Mouse (Mus musculus) left cerebral cortex, adult 9 months (tissue): ENCODE data around the gene Ccdc183.

Experiments
- DNase-seq, 2 experiments: peaks; one replicate each; pipeline ENCODE4 v3.0.0; 2022; ENCODE audit warnings: low spot score in 2 of 2

The Ccdc183 gene

GRCm38 (mm10) chr2:25607761-25608622 lies 9.5 kb downstream of the Ccdc183 start, which contains the start of gene Rabl6:
TSS of gene Rabl6 (minus strand) at chr2:25608521.
- DNase-seq: peak; percentile 65 to 91

- DNase-seq: no peak
Observed at GRCm38 (mm10) chr2:25602526-25602925, 15.0 kb downstream of the Ccdc183 start.

- no peak for DNase-seq
Observed at GRCm38 (mm10) chr2:25600037-25600436, 17.4 kb downstream of the Ccdc183 start.

- no peak for DNase-seq
Observed at GRCm38 (mm10) chr2:25598749-25599148, 18.7 kb downstream of the Ccdc183 start.

GRCm38 (mm10) chr2:25596765-25597510 lies 20.5 kb downstream of the Ccdc183 start:
- no peak for DNase-seq

GRCm38 (mm10) chr2:25591863-25592262 lies 25.6 kb downstream of the Ccdc183 start:
- DNase-seq: peak in 1 of 2 experiments; percentile 62

- DNase-seq: no peak
Observed at GRCm38 (mm10) chr2:25588227-25588907, 29.1 kb downstream of the Ccdc183 start.

GRCm38 (mm10) chr2:25587290-25587689 lies 30.2 kb downstream of the Ccdc183 start:
- DNase-seq: no peak

- DNase-seq: no peak
Observed at GRCm38 (mm10) chr2:25585601-25586000, 31.9 kb downstream of the Ccdc183 start.

- DNase-seq: no peak
Observed at GRCm38 (mm10) chr2:25584856-25585255, 32.6 kb downstream of the Ccdc183 start.

- DNase-seq: no peak
Observed at GRCm38 (mm10) chr2:25584152-25584551, 33.3 kb downstream of the Ccdc183 start.

- no peak for DNase-seq
Observed at GRCm38 (mm10) chr2:25583571-25583970, 33.9 kb downstream of the Ccdc183 start.

GRCm38 (mm10) chr2:25583120-25583481 lies 34.4 kb downstream of the Ccdc183 start:
- no peak for DNase-seq

GRCm38 (mm10) chr2:25582466-25583119 lies 34.9 kb downstream of the Ccdc183 start:
- DNase-seq: peak in 1 of 2 experiments; percentile 90

GRCm38 (mm10) chr2:25581901-25582301 lies 35.6 kb downstream of the Ccdc183 start:
- DNase-seq: peak in 1 of 2 experiments; percentile 54

GRCm38 (mm10) chr2:25581294-25581864 lies 36.1 kb downstream of the Ccdc183 start, which contains the start of gene Ajm1:
TSS of gene Ajm1 (minus strand) at chr2:25581757.
- DNase-seq: peak in 1 of 2 experiments; percentile 78

GRCm38 (mm10) chr2:25580621-25581101 lies 36.8 kb downstream of the Ccdc183 start:
- peak in 1 of 2 experiments; percentile 50 for DNase-seq

- peak in 1 of 2 experiments; percentile 75 for DNase-seq
Observed at GRCm38 (mm10) chr2:25579737-25580460, 37.6 kb downstream of the Ccdc183 start.

- no peak for DNase-seq
Observed at GRCm38 (mm10) chr2:25578796-25579736, 38.4 kb downstream of the Ccdc183 start.
